Mouse (Mus musculus) B cell, adult 2 months (primary cell): ENCODE results near the gene Fhit.
"Not testable (repeated sequence)": the region's sequence is repeated elsewhere in the genome, so short reads cannot be mapped to it uniquely, and the experiment has no call there.

ENCODE experiments used
- DNase-seq, 2 experiments: peaks; one replicate each; pipeline ENCODE4 v3.0.0; 2022

The Fhit gene

GRCm38 (mm10) chr14:9896556-9896955 lies 1265.3 kb downstream of the Fhit start:
- DNase-seq, result no peak

- DNase-seq, result no peak
These were observed 1309.8 kb downstream of the Fhit start for GRCm38 (mm10) chr14:9852041-9852440.

GRCm38 (mm10) chr14:9832290-9832689 lies 1329.5 kb downstream of the Fhit start:
- DNase-seq, result no peak

- not testable (repeated sequence) for DNase-seq
These were observed 1333.1 kb downstream of the Fhit start for GRCm38 (mm10) chr14:9828699-9829240.

GRCm38 (mm10) chr14:9815963-9816362 lies 1345.9 kb downstream of the Fhit start:
- no peak for DNase-seq

GRCm38 (mm10) chr14:9811847-9812321 lies 1350.0 kb downstream of the Fhit start:
- no peak for DNase-seq

GRCm38 (mm10) chr14:9811177-9811846 lies 1350.5 kb downstream of the Fhit start:
- no peak for DNase-seq

- no peak for DNase-seq
These were observed 1368.4 kb downstream of the Fhit start for GRCm38 (mm10) chr14:9793403-9793802.

GRCm38 (mm10) chr14:9788402-9788950 lies 1373.4 kb downstream of the Fhit start:
- no peak for DNase-seq

GRCm38 (mm10) chr14:9787389-9787788 lies 1374.4 kb downstream of the Fhit start:
- DNase-seq, result no peak

GRCm38 (mm10) chr14:9785861-9786260 lies 1376.0 kb downstream of the Fhit start:
- no peak for DNase-seq

- no peak for DNase-seq
These were observed 1410.5 kb downstream of the Fhit start for GRCm38 (mm10) chr14:9751341-9751740.

GRCm38 (mm10) chr14:9748709-9749108 lies 1413.1 kb downstream of the Fhit start:
- no peak for DNase-seq

GRCm38 (mm10) chr14:9721917-9722472 lies 1439.8 kb downstream of the Fhit start:
- no peak for DNase-seq

- DNase-seq, result no peak
These were observed 1463.2 kb downstream of the Fhit start for GRCm38 (mm10) chr14:9698621-9699020.

- DNase-seq, result no peak
These were observed 1464.7 kb downstream of the Fhit start for GRCm38 (mm10) chr14:9697101-9697500.

GRCm38 (mm10) chr14:9696004-9696403 lies 1465.8 kb downstream of the Fhit start:
- DNase-seq, result no peak

GRCm38 (mm10) chr14:9695217-9695690 lies 1466.6 kb downstream of the Fhit start:
- DNase-seq, result no peak

- DNase-seq, result no peak
These were observed 1473.1 kb downstream of the Fhit start for GRCm38 (mm10) chr14:9688664-9689257.

- no peak for DNase-seq
These were observed 1477.5 kb downstream of the Fhit start for GRCm38 (mm10) chr14:9684362-9684761.

- no peak for DNase-seq
These were observed 1489.1 kb downstream of the Fhit start for GRCm38 (mm10) chr14:9672728-9673127.

GRCm38 (mm10) chr14:9671776-9672175 lies 1490.1 kb downstream of the Fhit start:
- no peak for DNase-seq

- no peak for DNase-seq
These were observed 1492.1 kb downstream of the Fhit start for GRCm38 (mm10) chr14:9669766-9670165.

GRCm38 (mm10) chr14:9658445-9658844 lies 1503.4 kb downstream of the Fhit start:
- DNase-seq, result no peak
